Mouse (Mus musculus) small intestine, adult 2 months (tissue): ENCODE measurements around the gene Rpp38.

Experiments used
- CTCF ChIP-seq: fragments of 200-500 bp; IDR thresholded peaks from 2 replicates; pipeline ENCODE4 v1.5.1; 2012; ENCODE audit warnings: low read depth, mild to moderate bottlenecking, control low read depth, inconsistent platforms, low read length, moderate library complexity, mixed read lengths; ENCODE audit not compliant: insufficient replicate concordance, insufficient read length; ENCODE audit errors: extremely low read depth
- POLR2A ChIP-seq: fragments of 200-500 bp; IDR thresholded peaks from 2 replicates; pipeline ENCODE4 v1.6.1; 2012; ENCODE audit warnings: low read depth, mild to moderate bottlenecking, control low read depth, inconsistent platforms, low read length, moderate library complexity

DNA sequence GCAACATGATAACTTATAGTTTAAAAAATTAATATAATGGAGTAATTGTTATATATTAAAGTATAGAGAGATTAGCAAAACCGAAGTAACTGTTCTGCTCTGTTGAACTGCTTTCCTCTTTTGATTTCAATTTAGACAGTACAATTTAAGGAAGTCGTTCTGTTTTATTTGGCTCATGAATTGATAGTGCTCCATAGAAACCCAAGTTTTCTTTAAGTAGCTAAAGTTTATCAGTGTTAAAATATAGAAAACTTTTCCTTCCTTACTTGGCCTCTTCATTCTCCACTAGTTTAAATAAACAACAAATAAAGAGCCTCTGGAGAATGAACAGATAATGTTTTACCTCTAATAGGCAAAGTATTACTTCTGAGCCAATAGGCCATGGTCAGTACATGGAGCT lies 46.2 kb downstream of the Rpp38 start:
- TF ChIP-seq POLR2A = no peak
- no peak for TF ChIP-seq CTCF
